Mouse (Mus musculus) CH12.LX (cell line): ENCODE measurements at regions not wholly inside any gene's neighbourhood (a gene's known extent, or its start where the extent isn't known, plus 50 kb on each side); places are given as distances from the start of the nearest gene placed in this dataset.

ENCODE experiments used
- MAX ChIP-seq: IDR thresholded peaks from 2 replicates; pipeline ENCODE4 v1.6.1; 2011; ENCODE audit warnings: low read length, improper control_type of control experiment
- MAZ ChIP-seq: IDR thresholded peaks from 2 replicates; pipeline ENCODE4 v1.6.1; 2012; ENCODE audit warnings: low read depth, mild to moderate bottlenecking, inconsistent platforms, low read length, improper control_type of control experiment, moderate library complexity

- TF ChIP-seq MAX (no peak), MAZ (no peak)
These were observed 234.1 kb upstream of the Zc3h12c start for GRCm38 (mm10) chr9:52402496-52402895.
